Mouse (Mus musculus): ENCODE measurements at regions not wholly inside any gene's neighbourhood (a gene's known extent, or its start where the extent isn't known, plus 50 kb on each side); places are given as distances from the start of the nearest gene placed in this dataset.
A peak's percentile ranks its signal among the peaks of the same experiment; 100 is the strongest.
"Not testable (repeated sequence)": the region's sequence is repeated elsewhere in the genome, so short reads cannot be mapped to it uniquely, and the experiment has no call there.

DNA sequence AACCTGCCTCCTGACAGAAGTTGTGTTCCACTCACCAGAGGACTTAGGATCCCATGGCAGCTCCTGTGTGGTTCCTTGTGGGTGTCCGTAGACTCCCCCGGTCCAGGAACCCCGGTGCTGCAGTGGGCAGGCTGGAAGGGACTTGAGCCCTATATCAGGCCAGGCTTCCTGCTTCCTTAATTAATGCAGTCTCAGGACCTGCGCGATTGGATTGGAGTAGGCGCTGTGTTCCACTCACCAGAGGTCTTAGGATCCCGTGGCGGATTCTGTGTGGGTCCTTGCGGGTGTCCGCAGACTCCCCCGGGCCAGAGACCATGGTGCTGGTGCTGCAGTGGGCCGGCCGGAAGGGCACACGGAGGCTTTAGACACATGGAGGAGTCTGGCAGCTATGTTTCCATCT, 288.7 kb downstream of the Fut8 start:
- DNase-seq (ENCODE audit: low read depth in 2 of 2, low spot score in 2 of 2), result not testable (repeated sequence)

DNA sequence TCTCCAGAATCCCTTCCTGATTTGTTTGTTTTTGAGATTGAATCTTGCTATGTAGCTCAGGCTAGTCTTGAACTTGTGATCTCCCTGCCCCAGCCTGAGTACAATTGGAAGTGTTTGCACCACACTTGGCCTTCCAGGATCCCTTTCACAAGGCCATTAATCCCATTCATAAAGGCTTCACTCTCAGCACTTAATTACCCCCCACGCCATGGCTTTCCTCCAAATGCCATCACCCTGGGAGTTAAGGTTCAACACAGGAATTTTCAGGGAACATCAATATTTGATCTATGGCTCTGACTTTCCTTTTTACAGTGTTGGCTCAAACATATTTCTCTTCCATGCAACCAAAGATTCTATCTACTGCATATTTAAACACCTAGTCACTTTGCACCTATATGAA, 289.6 kb downstream of the Fut8 start:
- DNase-seq (ENCODE audit: low read depth in 2 of 2, low spot score in 2 of 2), result no peak

DNA sequence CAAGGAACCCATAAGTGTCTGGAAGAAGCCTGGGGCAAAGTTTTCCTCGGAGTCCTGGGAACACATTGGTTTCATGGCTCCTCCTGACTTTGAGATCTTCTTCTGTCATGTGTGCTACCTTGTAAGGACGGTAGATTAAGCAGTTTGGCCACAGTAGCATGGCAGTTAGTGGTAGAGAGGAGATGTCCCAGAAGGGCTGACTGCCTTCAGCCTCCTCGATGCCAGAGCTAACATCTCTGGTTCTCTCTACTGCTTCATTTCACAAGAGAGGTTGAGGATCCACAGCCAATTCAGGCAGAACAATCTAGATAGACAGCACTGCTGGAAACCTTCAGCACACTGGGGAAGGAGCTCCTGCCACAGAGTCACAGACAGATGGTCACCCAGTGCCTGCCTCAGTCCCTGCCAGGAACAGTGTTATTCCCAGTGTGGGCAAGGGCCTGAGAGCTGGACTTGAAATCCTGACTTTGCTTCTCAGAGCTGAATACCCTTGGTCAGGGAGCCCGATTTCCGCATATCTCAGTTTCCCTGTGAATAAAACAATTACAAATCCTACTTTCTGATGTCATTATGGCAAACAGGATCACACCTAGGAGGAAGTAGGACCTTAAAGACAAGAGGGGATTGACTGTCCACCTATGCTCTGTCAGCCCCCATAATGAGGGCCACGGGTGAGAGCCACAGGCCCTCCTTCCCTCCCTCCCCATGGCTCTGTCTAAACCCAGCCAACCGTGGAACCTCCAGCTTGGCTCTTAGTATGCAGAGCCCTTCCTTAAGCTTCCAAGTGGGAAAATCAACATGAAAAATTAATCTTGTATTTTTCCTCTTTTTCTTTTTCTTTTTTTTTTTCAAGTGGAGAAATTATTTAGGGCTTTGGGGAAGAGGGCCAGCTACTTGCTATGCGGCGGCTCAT, 290.3 kb downstream of the Fut8 start:
- DNase-seq (ENCODE audit: low read depth in 2 of 2, low spot score in 2 of 2), result no peak

GRCm38 (mm10) chr12:77528868-77529271, 290.9 kb downstream of the Fut8 start:
- DNase-seq (ENCODE audit: low read depth in 2 of 2, low spot score in 2 of 2), result no peak

- no peak for DNase-seq (ENCODE audit: low read depth in 2 of 2, low spot score in 2 of 2)
Measured at GRCm38 (mm10) chr12:77529414-77529813, 291.5 kb downstream of the Fut8 start.

GRCm38 (mm10) chr12:77529955-77530354, 292.0 kb downstream of the Fut8 start:
- no peak for DNase-seq (ENCODE audit: low read depth in 2 of 2, low spot score in 2 of 2)

GRCm38 (mm10) chr12:77531294-77531693, 293.4 kb downstream of the Fut8 start:
- peak; percentile 27 to 46 for DNase-seq (ENCODE audit: low read depth in 2 of 2, low spot score in 2 of 2)

- DNase-seq (ENCODE audit: low read depth in 2 of 2, low spot score in 2 of 2), result no peak
Measured at GRCm38 (mm10) chr12:77532547-77532946, 294.6 kb downstream of the Fut8 start.

DNA sequence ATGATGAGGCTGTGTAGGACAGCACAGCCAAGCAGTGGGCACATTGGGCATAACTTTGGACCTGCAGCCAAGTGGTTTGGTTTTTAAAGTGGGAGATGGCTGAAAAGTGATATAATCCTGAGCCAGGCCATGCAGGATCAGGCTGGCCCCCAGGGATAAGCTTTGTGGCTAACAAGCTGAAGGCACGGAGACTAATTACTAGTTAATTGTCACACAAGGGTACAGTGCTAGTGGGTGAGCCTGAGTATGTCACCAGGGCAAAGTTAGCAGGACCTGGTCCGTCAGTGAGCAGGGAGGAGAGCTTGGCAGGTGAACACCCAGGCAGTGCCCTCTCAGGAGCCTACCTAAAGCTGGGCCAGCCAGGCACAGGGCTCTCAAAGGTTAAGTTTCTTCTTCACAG, 295.7 kb downstream of the Fut8 start:
- DNase-seq (ENCODE audit: low read depth in 2 of 2, low spot score in 2 of 2), result no peak

DNA sequence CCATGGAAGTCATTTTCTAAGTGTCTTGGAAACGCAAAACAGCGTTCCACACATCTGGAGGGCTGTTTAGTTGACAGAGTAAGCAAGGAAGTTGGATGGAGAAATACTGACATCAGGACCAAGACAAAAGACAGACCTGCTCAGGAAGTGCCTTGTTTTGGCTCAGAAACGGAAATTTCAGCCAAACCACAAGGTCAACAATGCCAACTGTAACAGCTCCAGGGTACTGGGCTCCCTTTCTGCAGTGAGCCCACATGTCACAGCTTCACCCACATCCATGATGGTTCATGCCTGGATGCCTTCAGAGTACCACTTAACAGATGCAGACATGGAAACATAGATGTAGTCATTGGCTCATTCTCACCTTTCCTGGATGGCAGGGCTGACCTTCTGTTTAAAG, 296.2 kb downstream of the Fut8 start:
- no peak for DNase-seq (ENCODE audit: low read depth in 2 of 2, low spot score in 2 of 2)

DNA sequence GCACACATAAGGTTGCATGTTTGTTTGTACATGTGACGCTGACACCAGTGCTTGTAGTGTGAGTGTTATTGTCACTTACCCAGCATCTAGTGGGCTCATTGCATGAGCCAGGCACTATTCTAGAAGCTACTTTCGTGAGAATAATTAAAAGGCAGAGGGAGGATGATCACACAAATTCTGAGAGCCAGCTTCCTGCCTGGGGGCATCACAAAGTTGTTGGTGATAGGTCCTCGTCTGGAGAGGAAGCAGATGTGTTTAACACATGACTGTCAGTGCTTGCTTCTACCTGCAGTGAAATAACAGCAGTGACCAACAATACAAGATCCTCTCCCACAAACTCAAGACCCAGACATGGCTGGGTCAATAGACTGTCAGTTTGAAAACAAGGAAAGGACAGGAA, 297.2 kb downstream of the Fut8 start:
- peak in 1 of 2 experiments; percentile 25 for DNase-seq (ENCODE audit: low read depth in 2 of 2, low spot score in 2 of 2)

DNA sequence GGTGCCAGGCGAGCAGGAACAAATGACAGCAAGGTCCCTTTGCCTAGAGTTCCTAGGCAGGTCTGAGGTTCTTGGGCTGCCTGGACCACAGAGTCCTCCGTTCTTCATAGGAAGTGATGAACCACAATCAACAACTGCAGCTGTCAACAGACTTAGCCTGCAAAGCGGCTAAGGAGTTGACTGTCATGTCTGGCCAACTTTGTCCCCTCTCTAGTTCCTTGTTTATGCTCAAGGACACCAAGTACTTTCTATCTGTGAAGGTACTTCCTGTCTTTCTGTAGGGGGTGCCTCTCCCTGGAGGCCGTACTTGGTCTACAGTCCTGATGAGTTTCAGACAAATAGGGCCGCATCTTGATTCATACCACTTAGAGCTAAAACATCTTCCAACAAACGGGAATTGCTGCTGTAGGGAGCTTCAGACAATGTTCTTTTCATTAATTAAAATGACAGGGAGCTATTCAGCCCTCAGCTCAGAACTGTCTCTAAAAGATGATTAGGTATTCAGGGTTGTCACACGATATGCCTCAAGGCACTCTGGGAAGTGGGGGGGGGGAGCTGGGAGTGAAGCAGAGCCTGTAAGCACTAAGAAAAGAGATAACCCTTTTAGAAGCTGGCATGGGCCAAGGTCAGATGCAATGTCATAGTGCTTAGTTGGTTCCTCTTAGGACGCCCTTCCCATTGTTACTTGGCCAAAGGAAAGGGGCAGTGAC, 299.4 kb downstream of the Fut8 start:
- DNase-seq (ENCODE audit: low read depth in 2 of 2, low spot score in 2 of 2), result peak in 1 of 2 experiments; percentile 15

DNA sequence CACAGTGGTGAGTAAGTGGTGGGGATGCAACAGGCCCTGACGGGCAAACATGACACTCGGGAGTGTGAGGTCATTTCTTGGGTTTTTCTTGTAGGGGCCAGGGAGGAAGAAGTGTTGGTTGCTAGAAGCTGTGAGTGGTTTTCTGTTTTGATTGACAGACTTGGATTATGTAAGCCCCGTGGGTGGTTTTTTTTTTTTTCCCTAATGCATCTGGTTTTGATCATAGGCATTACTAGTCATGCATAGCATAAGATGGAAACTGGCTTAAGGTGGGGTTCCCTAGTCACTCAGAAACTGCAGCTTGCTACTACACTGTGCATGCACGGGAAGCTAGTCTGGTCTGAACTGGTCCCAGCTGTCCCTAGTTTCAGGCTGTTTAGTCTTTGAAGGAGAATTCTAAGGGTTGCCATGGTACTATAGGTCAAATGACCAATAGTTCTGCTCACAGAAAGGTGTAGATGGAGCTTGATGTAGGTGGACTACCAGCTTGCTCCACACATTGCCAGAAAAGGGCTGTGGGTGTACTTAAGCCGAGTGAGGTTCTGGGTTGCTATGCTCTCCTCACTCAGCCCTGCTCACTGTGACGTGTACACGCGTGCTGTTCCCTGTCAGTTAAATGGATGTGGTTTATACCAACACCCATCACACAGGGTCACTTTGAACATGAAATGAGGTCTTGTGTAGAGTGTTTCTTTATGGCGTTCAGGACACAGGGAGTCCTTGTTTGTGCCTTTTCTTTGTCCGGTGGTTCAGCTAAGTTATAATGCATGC, 301.9 kb downstream of the Fut8 start:
- DNase-seq (ENCODE audit: low read depth in 2 of 2, low spot score in 2 of 2), result peak; percentile 37 to 50

DNA sequence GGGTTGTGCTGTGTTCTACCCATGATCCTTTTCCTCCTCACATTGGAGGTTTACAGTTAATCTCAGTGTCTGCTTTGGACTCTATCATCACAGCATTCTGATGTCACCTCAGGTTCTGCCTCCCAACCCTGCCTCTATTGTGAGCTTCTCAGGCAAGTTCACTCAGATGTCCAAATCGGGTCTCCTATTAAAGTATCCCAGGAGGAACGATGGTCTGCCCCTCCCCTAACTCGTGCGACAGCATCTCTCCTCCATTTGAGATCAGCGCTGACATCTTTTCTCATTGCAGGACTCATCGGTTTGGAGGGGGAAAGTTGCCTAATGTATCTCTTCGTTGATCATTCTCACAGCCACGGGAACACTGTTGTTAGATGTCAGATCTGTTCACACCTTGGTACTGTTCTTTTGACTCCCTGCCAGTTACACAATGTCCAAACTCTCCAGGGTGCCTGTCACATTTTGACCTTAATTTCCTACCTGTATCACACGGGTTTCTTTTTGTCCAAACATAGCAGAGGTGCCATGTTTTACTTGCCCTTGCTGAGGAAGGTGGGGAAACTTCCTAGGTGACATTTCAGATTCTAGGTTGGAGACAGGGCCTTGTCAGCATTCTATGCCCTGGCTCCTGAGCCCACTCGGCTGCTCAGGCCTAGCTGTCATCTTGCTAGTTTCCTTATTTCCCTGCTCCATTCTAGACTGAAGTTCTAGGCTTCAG, 303.3 kb downstream of the Fut8 start:
- DNase-seq (ENCODE audit: low read depth in 2 of 2, low spot score in 2 of 2), result no peak

DNA sequence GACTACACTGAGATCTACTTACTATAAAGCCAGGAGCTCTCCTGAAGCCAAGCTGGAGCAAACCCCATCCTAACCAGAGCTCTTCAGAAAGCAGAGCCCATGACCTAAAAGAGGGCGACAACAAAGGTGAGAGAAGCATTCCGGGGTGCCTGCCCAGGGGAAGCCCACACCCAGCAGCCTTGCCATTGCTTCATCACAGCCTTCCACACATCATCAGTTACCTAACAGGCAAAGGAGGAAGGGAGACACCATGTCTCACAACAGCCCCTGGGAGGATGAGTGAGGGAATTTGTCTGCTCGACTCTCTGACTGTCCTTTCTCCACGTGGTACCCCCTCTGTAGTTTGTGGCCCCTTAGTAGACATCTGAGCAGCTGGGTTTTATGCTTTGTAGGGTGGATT, 303.9 kb downstream of the Fut8 start:
- no peak for DNase-seq (ENCODE audit: low read depth in 2 of 2, low spot score in 2 of 2)

DNA sequence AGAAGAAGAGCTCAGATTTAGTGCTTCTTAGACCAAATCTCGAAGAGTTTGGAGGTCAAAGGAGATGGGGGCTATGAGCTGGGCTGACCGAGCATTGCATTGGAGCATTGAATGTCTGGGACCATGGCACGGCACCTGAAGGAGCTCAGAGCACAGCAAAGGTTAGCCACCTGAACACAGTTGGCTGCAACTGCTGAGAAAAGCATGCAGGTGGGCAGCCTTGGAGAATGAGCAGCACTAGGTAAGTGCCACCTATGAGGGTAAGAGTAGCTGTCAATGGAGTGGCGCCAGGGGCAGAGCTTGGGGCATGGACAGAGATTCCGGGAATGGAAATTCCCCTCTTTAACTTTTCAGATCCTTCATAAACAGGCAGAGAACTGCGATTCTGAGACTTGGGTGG, 305.7 kb downstream of the Fut8 start:
- no peak for DNase-seq (ENCODE audit: low read depth in 2 of 2, low spot score in 2 of 2)

DNA sequence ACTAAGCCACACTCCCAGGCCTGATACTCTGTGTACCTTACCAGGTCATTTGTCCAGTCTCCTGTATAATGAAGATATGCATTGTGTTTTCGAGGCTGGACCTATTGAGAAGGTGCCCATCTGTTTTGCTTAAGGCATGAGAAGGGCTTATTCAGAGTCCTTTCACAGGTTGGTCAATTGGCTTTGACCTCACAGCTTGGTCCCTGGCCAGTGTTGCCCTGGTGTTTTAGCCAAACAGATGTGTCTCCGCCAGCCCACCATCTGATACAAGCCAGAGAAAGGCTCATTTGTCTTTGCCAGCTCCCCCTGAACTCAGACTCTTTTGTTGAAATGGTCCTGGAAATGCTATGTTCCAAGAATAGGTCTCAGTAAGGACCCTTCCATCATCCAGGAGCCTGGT, 308.2 kb downstream of the Fut8 start:
- DNase-seq (ENCODE audit: low read depth in 2 of 2, low spot score in 2 of 2), result no peak

GRCm38 (mm10) chr12:77568286-77568685, 330.4 kb downstream of the Fut8 start:
- peak in 1 of 2 experiments; percentile 29 for DNase-seq (ENCODE audit: low read depth in 2 of 2, low spot score in 2 of 2)

- DNase-seq (ENCODE audit: low read depth in 2 of 2, low spot score in 2 of 2), result no peak
Measured at GRCm38 (mm10) chr12:77570501-77570900, 332.6 kb downstream of the Fut8 start.

DNA sequence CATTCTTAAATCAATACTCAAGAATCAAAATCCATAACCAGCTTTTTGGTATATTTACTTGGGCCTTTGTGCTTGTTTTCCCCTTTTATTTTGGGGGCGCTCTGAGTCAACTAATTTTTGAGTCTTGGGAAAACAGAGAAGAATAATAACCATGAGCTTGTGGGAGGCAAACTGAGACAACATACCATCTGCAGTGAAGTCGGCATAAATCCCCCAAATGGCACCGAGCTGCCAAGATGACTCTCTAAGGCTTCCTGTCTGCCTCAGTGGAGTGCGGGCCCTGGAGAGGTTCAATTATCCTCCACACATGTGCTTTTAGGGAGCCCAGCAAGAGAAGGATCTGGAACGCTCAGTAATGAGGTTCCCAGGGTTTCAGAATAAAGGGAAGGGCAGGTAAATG, 333.1 kb downstream of the Fut8 start:
- DNase-seq (ENCODE audit: low read depth in 2 of 2, low spot score in 2 of 2), result no peak

GRCm38 (mm10) chr12:77575046-77575445, 337.1 kb downstream of the Fut8 start:
- DNase-seq (ENCODE audit: low read depth in 2 of 2, low spot score in 2 of 2), result no peak
